ENCODE assay signal across 8 mouse cellular contexts in the genomic region with DNA sequence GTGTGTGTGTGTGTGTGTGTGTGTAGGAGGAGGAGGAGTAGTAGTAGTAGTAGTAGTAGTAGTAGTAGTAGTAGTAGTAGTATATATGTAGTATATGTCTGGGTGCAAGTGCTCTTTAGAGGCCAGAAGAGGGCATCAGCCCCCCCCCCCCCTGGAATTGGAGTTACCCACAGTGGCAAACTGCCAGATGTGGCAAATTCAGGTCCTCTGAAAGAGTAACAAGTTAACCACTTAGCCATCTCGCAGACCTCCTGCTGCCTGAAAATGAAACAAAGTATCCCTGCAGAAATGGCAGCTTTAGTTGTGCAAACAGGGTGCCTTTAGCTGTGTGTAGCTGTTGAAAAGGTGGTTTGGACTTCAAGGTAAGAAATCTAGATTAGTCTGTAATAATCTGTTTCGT. TPM values are rescaled to one million over a fixed set of nuclear protein-coding genes. Genes with fewer than 3 reads are reported as not detected.
A peak's percentile ranks its signal among the peaks of the same experiment; 100 is the strongest.
DNase-seq lines count a peak whose midpoint lies in the region; ATAC-seq and TF ChIP-seq lines count a peak whose summit lies in the region.

No protein-coding gene starts in this region.

- no peaks in the 10 kb centered on the region for H3K9me3 ChIP-seq in forebrain, embryonic 10.5 days
- H3K9me3 ChIP-seq in forebrain, embryonic 16.5 days (ENCODE audit: control insufficient read depth, low read length): no peaks in the 10 kb centered on the region
- no peaks in the 10 kb centered on the region for H3K9me3 ChIP-seq in limb, embryonic 12.5 days

- H3K36me3 ChIP-seq in forebrain, embryonic 10.5 days (replicated peaks): peaks cover 27% of the 10 kb centered on the region
- H3K36me3 ChIP-seq in forebrain, embryonic 16.5 days (ENCODE audit: control insufficient read depth, insufficient read depth): no peaks in the 10 kb centered on the region
- no peaks in the 10 kb centered on the region for H3K36me3 ChIP-seq in thymus, adult 2 months (ENCODE audit: control insufficient read depth, insufficient read depth, low read length)
- no peaks in the 10 kb centered on the region for H3K36me3 ChIP-seq in limb, embryonic 12.5 days

- H3K9ac ChIP-seq in forebrain, embryonic 16.5 days (replicated peaks; ENCODE audit: low read depth, low read length): no peak overlapping the region
- H3K9ac ChIP-seq in limb, embryonic 12.5 days (replicated peaks): no peak overlapping the region

- no peak for TF ChIP-seq CTCF in thymus, adult 2 months (IDR thresholded peaks at IDR 0.05; ENCODE audit: borderline replicate concordance, control insufficient read depth, extremely low read depth, insufficient read depth, low read length, poor library complexity)

- 87% methylated on average over 2 of the region's 2 CpGs for WGBS in forebrain, embryonic 10.5 days
- 59% methylated on average over 2 of the region's 2 CpGs for WGBS in forebrain, embryonic 16.5 days
- WGBS in thymus, adult 2 months: 37% methylated on average over 2 of the region's 2 CpGs
- WGBS in limb, embryonic 12.5 days: 69% methylated on average over 2 of the region's 2 CpGs

- peak overlapping the region; percentile 74 for H3K4me3 ChIP-seq in forebrain, embryonic 10.5 days
- no peak overlapping the region for H3K4me3 ChIP-seq in forebrain, embryonic 16.5 days (replicated peaks; ENCODE audit: low read length)
- H3K4me3 ChIP-seq in thymus, adult 2 months (ENCODE audit: control insufficient read depth, insufficient read depth, low read length): no peak overlapping the region
- no peak overlapping the region for H3K4me3 ChIP-seq in limb, embryonic 12.5 days (replicated peaks)

- H3K4me1 ChIP-seq in forebrain, embryonic 10.5 days: peaks cover 24% of the 10 kb centered on the region
- peaks cover 15% of the 10 kb centered on the region for H3K4me1 ChIP-seq in forebrain, embryonic 16.5 days (replicated peaks; ENCODE audit: control insufficient read depth, insufficient read depth, low read length)
- H3K4me1 ChIP-seq in thymus, adult 2 months (replicated peaks; ENCODE audit: control insufficient read depth, insufficient read depth, low read length): peaks cover 7% of the 10 kb centered on the region; the same call in 1 of the 2 replicates
- peaks cover 11% of the 10 kb centered on the region; the same call in 1 of the 2 replicates for H3K4me1 ChIP-seq in limb, embryonic 12.5 days (replicated peaks)

- H3K4me2 ChIP-seq in forebrain, embryonic 16.5 days (ENCODE audit: low read length): no peak overlapping the region
- H3K4me2 ChIP-seq in limb, embryonic 12.5 days: peak overlapping the region; percentile 69

- no peak for DNase-seq in forebrain, embryonic 10.5 days (ENCODE audit: extremely low spot score, low spot score)
- DNase-seq in thymus, postnatal 0 days (ENCODE audit: low spot score): peak; percentile 38
- DNase-seq in thymus, adult 2 months: no peak
- peak; percentile 60 for DNase-seq in testis, postnatal 10 days (ENCODE audit: low spot score)
- no peak for DNase-seq in layer of hippocampus, adult 8-10 months (ENCODE audit: low spot score in 2 of 2)
- no peak for DNase-seq in layer of hippocampus, postnatal 25 days (ENCODE audit: extremely low spot score in 1 of 2, low spot score in 1 of 2)

- ATAC-seq in forebrain, embryonic 16.5 days: no peak
- no peak for ATAC-seq in limb, embryonic 12.5 days (ENCODE audit: insufficient number of reproducible peaks, insufficient read depth, low FRiP score, low TSS enrichment, low read depth)

- H3K27ac ChIP-seq in forebrain, embryonic 10.5 days: peak overlapping the region; percentile 97; the same call in 1 of the 2 replicates
- H3K27ac ChIP-seq in forebrain, embryonic 16.5 days (ENCODE audit: low read length): no peak overlapping the region
- H3K27ac ChIP-seq in thymus, adult 2 months (ENCODE audit: control insufficient read depth, insufficient read depth, low read length): no peak overlapping the region
- H3K27ac ChIP-seq in limb, embryonic 12.5 days: no peak overlapping the region

- TF ChIP-seq POLR2A in thymus, adult 2 months (IDR thresholded peaks at IDR 0.05; ENCODE audit: control insufficient read depth, extremely low read depth, insufficient read depth, low read length, poor library complexity): no peak

- peaks cover 13% of the 10 kb centered on the region; the same call in 1 of the 2 replicates for H3K27me3 ChIP-seq in forebrain, embryonic 10.5 days (ENCODE audit: poor library complexity, severe bottlenecking)
- H3K27me3 ChIP-seq in forebrain, embryonic 16.5 days (replicated peaks; ENCODE audit: control insufficient read depth, insufficient read depth, low read length): no peaks in the 10 kb centered on the region
- no peaks in the 10 kb centered on the region for H3K27me3 ChIP-seq in thymus, adult 2 months (ENCODE audit: control insufficient read depth, insufficient read depth, low read length)
- peaks cover 9% of the 10 kb centered on the region; the same call in 1 of the 2 replicates for H3K27me3 ChIP-seq in limb, embryonic 12.5 days

RNA-seq across cellular contexts. Expression of a gene that starts 1.8 kb away (rescaled TPM):
- polyA plus RNA-seq in forebrain, embryonic 10.5 days (2016; fragmentation: Nextera tagmentation; extraction: Ambion mirVana): 96.2 and 98.2 TPM in 2 replicates
- 77.9 and 86.6 TPM in 2 replicates for polyA plus RNA-seq in forebrain, embryonic 16.5 days (2015; fragmentation: Nextera tagmentation; extraction: Ambion mirVana)
- 65.8 and 66.8 TPM in 2 replicates for polyA plus RNA-seq in thymus, postnatal 0 days (2015; fragmentation: Nextera tagmentation; extraction: Ambion mirVana)
- polyA plus RNA-seq in thymus, adult 2 months (2012; rRNA removed): 16.2 and 19.0 TPM in 2 replicates
- polyA plus RNA-seq in limb, embryonic 12.5 days (2016; fragmentation: Nextera tagmentation; extraction: Ambion mirVana): 57.0 and 57.6 TPM in 2 replicates
- total RNA-seq in layer of hippocampus, adult 8-10 months (2022): 10 to 100 TPM; 45.9 to 50.9 (median 48.0) TPM
- total RNA-seq in layer of hippocampus, postnatal 25 days (2021): 10 to 100 TPM; 42.6 to 45.1 TPM

RNA-seq across cellular contexts. Expression of a gene that starts 18.0 kb away (rescaled TPM):
- not detected in 2 replicates for polyA plus RNA-seq in forebrain, embryonic 10.5 days (2016; fragmentation: Nextera tagmentation; extraction: Ambion mirVana)
- polyA plus RNA-seq in forebrain, embryonic 16.5 days (2015; fragmentation: Nextera tagmentation; extraction: Ambion mirVana): 15.0 and 16.8 TPM in 2 replicates
- 0.08 and 0.10 TPM in 2 replicates for polyA plus RNA-seq in thymus, postnatal 0 days (2015; fragmentation: Nextera tagmentation; extraction: Ambion mirVana)
- 0.04 TPM in 1 of 2 replicates, not detected in the other for polyA plus RNA-seq in thymus, adult 2 months (2012; rRNA removed)
- 0.20 TPM in 1 of 2 replicates, not detected in the other for polyA plus RNA-seq in limb, embryonic 12.5 days (2016; fragmentation: Nextera tagmentation; extraction: Ambion mirVana)
- 10 to 100 TPM in 1 of 4 experiments, 1 to 10 TPM in 3; 7.4 to 10.4 (median 8.5) TPM for total RNA-seq in layer of hippocampus, adult 8-10 months (2022)
- total RNA-seq in layer of hippocampus, postnatal 25 days (2021): 1 to 10 TPM; 4.3 to 5.1 TPM

Comparison
In these comparisons a context has a peak if more than half of its experiments do, and no peak if none do; other contexts are left out.
1. DNase-seq: peak in thymus, postnatal 0 days (single experiment) and testis, postnatal 10 days (single experiment); none in forebrain, embryonic 10.5 days (single experiment), thymus, adult 2 months (single experiment), layer of hippocampus, adult 8-10 months (0 of 2) and layer of hippocampus, postnatal 25 days (0 of 2).
2. RNA of a gene that starts 18.0 kb away (polyA plus RNA-seq): 15.0 to 16.8 TPM in forebrain, embryonic 16.5 days; 0.08 to 0.10 TPM in thymus, postnatal 0 days, 0.04 TPM in thymus, adult 2 months, 0.20 TPM in limb, embryonic 12.5 days and not detected in forebrain, embryonic 10.5 days; every median in the first group is over 10 times any median in the second.